Mouse (Mus musculus) heart, postnatal 0 days (tissue): Measurements from ENCODE around the gene Cd3eap.

Experiments
- CTCF ChIP-seq: IDR thresholded peaks from 2 replicates; pipeline ENCODE4 v1.5.1; 2016; ENCODE audit warnings: antibody characterized with exemption, control low read depth, low read depth
- EP300 ChIP-seq: IDR thresholded peaks from 2 replicates; pipeline ENCODE4 v1.6.1; 2016; ENCODE audit warnings: antibody characterized with exemption, low read depth

DNA sequence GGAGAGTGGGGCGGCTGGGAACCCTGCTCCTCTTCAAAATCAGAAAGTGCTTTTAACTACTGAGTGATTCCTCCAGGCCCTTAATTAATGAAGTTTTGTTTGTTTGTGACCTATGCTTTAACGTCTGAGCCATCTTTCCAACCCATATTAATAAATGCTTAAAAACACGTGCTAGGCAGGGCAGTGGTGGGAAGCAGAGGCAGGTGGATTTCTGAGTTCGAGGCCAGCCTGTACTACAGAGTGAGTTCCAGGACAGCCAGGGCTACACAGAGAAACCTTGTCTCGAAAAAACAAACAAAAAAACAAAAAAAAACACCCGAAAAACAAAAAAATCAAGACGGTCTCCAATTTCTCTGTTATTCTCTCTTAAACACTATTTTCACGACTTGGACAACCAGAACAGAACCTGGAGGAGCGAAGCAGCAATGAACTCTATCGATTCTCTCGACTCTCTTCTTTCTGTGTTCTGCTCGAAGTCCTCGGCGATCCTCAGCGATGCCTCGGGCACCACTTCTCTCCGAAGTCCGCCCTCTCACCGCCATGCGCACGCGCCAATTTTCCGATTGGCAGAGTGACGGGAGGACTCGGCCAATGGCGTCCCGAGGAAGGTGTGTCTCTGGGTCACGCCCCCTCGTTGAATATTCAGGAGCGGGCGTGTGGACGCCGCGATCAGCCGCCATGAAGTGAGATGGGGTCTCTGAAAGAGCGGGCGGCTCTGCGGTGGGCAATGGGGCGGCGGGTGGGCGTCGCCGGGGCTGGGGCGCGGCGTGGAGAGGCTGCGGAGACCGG is 22.3 kb upstream of the Cd3eap start, which contains the start of gene Ercc2:
- TF ChIP-seq EP300 (no peak), CTCF (no peak)
